Mouse (Mus musculus) kidney, postnatal 0 days (tissue): ENCODE data around the gene Creb5. TPM values are rescaled to one million over a fixed set of nuclear protein-coding genes. Genes with fewer than 3 reads are reported as not detected.

Experiments used
- ATAC-seq: fragments of 200-750 bp; cut with Nextera tagmentation; replicated peaks from 2 replicates; pipeline ENCODE4 v1.8.0; 2017; ENCODE audit warnings: low read depth, moderate number of reproducible peaks, moderate TSS enrichment, moderate library complexity; ENCODE audit not compliant: low FRiP score
- DNase-seq: peaks from one replicate; pipeline ENCODE4 v3.0.0-alpha.2; 2016; ENCODE audit warnings: low spot score
- H3K27ac ChIP-seq: fragments of 300-500 bp; sonication (generic); 2 replicates; pipeline ENCODE4 v1.5.1; 2014; ENCODE audit warnings: mild to moderate bottlenecking
- H3K27me3 ChIP-seq: fragments of 300-500 bp; sonication (generic); 2 replicates; pipeline ENCODE4 v1.6.1; 2014; ENCODE audit warnings: low read length, mixed read lengths; ENCODE audit not compliant: insufficient read depth
- H3K36me3 ChIP-seq: fragments of 300-500 bp; sonication (generic); 2 replicates; pipeline ENCODE4 v1.6.1; 2014; ENCODE audit warnings: low read length, mixed read lengths; ENCODE audit not compliant: insufficient read depth
- H3K4me1 ChIP-seq: fragments of 300-500 bp; sonication (generic); replicated peaks from 2 replicates; pipeline ENCODE4 v1.6.1; 2014; ENCODE audit warnings: antibody characterized with exemption, low read length, mixed read lengths; ENCODE audit not compliant: insufficient read depth
- H3K4me2 ChIP-seq: fragments of 300-500 bp; sonication (generic); 2 replicates; pipeline ENCODE4 v1.6.1; 2014; ENCODE audit warnings: mild to moderate bottlenecking, low read length, moderate library complexity, mixed read lengths
- H3K4me3 ChIP-seq: fragments of 300-500 bp; sonication (generic); replicated peaks from 2 replicates; pipeline ENCODE4 v1.5.1; 2014; ENCODE audit warnings: low read depth, low read length
- H3K9ac ChIP-seq: fragments of 300-500 bp; sonication (generic); 2 replicates; pipeline ENCODE4 v1.6.1; 2014; ENCODE audit warnings: low read depth, low read length
- H3K9me3 ChIP-seq: fragments of 300-500 bp; sonication (generic); replicated peaks from 2 replicates; pipeline ENCODE4 v1.6.1; 2016; ENCODE audit warnings: low read length, inconsistent platforms, mixed read lengths
- CTCF ChIP-seq: IDR thresholded peaks from 2 replicates; pipeline ENCODE4 v1.5.1; 2016; ENCODE audit warnings: antibody characterized with exemption, low read depth, mild to moderate bottlenecking, moderate library complexity
- WGBS: fragments of 180-500 bp; shearing (Covaris S2); extraction: QIAGEN DNeasy Blood & Tissue Kit; methylation state at CpG from one replicate; pipeline ENCODE4 v1.1.7; 2014; 5-methylcytosine and 5-hydroxymethylcytosine counted together
- polyA plus RNA-seq: library from polyadenylated mRNA; unstranded; fragments of >200 nt; fragmentation: Nextera tagmentation; extraction: Ambion mirVana; gene quantifications from 2 replicates; pipeline ENCODE4 v1.2.1, GENCODE M21; 2015

Gene Creb5
- polyA plus RNA-seq, 1 experiment from 2014 or later, result 1.6 TPM

GRCm38 (mm10) chr6:53447479-53447878, 160.4 kb downstream of the Creb5 start:
- Histone ChIP-seq H3K27ac (no peak overlapping the region), H3K4me3 (no peak overlapping the region), H3K4me2 (no peak overlapping the region), H3K9ac (no peak overlapping the region), H3K4me1 (peaks cover 19% of the 10 kb centered on the region), H3K36me3 (no peaks in the 10 kb centered on the region), H3K9me3 (no peaks in the 10 kb centered on the region), H3K27me3 (no peaks in the 10 kb centered on the region)
- DNase-seq (no peak), ATAC-seq (no peak)
- WGBS, result 91% methylated on average over 9 of the region's 9 CpGs
- TF ChIP-seq CTCF, result no peak

- ATAC-seq, result no peak
- Histone ChIP-seq H3K27ac (no peak overlapping the region), H3K9me3 (no peaks in the 10 kb centered on the region), H3K4me2 (no peak overlapping the region), H3K4me1 (peaks cover 19% of the 10 kb centered on the region), H3K36me3 (no peaks in the 10 kb centered on the region), H3K27me3 (no peaks in the 10 kb centered on the region), H3K4me3 (no peak overlapping the region), H3K9ac (no peak overlapping the region)
- no peak for DNase-seq
- no peak for TF ChIP-seq CTCF
- WGBS, result 81% methylated on average over 9 of the region's 9 CpGs
Measured at GRCm38 (mm10) chr6:53448317-53448870, 161.3 kb downstream of the Creb5 start.

GRCm38 (mm10) chr6:53449437-53450173, 162.5 kb downstream of the Creb5 start:
- Histone ChIP-seq H3K4me2 (no peak overlapping the region; the same call in 1 of the 2 replicates), H3K9me3 (no peaks in the 10 kb centered on the region), H3K4me3 (no peak overlapping the region), H3K36me3 (no peaks in the 10 kb centered on the region), H3K27ac (no peak overlapping the region), H3K4me1 (peaks cover 19% of the 10 kb centered on the region), H3K27me3 (no peaks in the 10 kb centered on the region), H3K9ac (no peak overlapping the region)
- ATAC-seq, result no peak
- no peak for DNase-seq
- 29% methylated on average over 9 of the region's 9 CpGs for WGBS
- TF ChIP-seq CTCF, result no peak

- H3K27ac ChIP-seq, result no peak overlapping the region
- no peak for TF ChIP-seq CTCF
- no peaks in the 10 kb centered on the region for H3K9me3 ChIP-seq
- DNase-seq (no peak), ATAC-seq (no peak)
- no peak overlapping the region for H3K9ac ChIP-seq
- no peaks in the 10 kb centered on the region for H3K27me3 ChIP-seq
- peaks cover 19% of the 10 kb centered on the region for H3K4me1 ChIP-seq
- 30% methylated on average over 3 of the region's 3 CpGs for WGBS
- H3K4me3 ChIP-seq, result no peak overlapping the region
- no peak overlapping the region for H3K4me2 ChIP-seq
- H3K36me3 ChIP-seq, result no peaks in the 10 kb centered on the region
Measured at GRCm38 (mm10) chr6:53450494-53450893, 163.4 kb downstream of the Creb5 start.

- no peak for TF ChIP-seq CTCF
- no peak for DNase-seq
- Histone ChIP-seq H3K4me2 (peak overlapping the region; percentile 6; the same call in 1 of the 2 replicates), H3K4me1 (peaks cover 19% of the 10 kb centered on the region), H3K9ac (no peak overlapping the region), H3K27me3 (no peaks in the 10 kb centered on the region), H3K27ac (no peak overlapping the region), H3K4me3 (no peak overlapping the region), H3K36me3 (no peaks in the 10 kb centered on the region), H3K9me3 (no peaks in the 10 kb centered on the region)
- WGBS, result 23% methylated on average over 6 of the region's 6 CpGs
- no peak for ATAC-seq
Measured at GRCm38 (mm10) chr6:53452240-53452639, 165.2 kb downstream of the Creb5 start.

GRCm38 (mm10) chr6:53455442-53455841, 168.4 kb downstream of the Creb5 start:
- no peak for TF ChIP-seq CTCF
- Histone ChIP-seq H3K4me1 (peaks cover 4% of the 10 kb centered on the region; the same call in 1 of the 2 replicates), H3K27ac (no peak overlapping the region), H3K4me2 (no peak overlapping the region), H3K9me3 (no peaks in the 10 kb centered on the region), H3K4me3 (no peak overlapping the region), H3K9ac (no peak overlapping the region), H3K27me3 (no peaks in the 10 kb centered on the region), H3K36me3 (no peaks in the 10 kb centered on the region)
- no peak for ATAC-seq
- DNase-seq, result no peak
- WGBS, result 69% methylated on average over 4 of the region's 4 CpGs
